Mouse (Mus musculus): ENCODE data around the gene Chrnb4.

The Chrnb4 gene

DNA sequence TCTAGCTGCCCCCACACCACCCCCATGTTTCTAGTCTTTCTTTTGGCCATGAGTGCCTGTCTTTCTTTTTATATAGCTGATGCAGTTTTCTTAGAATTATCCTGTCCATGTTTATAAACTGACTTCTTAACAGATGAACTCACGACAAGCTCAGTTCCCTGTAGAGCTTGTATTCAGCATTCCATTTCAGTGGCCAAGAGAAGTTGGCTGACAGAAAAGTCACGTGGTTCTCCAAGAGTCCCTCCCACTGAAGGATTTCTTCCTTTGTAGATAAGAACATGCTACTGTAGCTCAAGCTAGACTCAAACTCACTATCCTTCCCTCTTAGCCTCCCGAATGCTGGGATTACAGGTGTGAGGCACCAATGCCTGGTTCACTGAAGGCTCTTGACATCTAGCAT, 31.7 kb downstream of the Chrnb4 start:
- DNase-seq = no peak

DNA sequence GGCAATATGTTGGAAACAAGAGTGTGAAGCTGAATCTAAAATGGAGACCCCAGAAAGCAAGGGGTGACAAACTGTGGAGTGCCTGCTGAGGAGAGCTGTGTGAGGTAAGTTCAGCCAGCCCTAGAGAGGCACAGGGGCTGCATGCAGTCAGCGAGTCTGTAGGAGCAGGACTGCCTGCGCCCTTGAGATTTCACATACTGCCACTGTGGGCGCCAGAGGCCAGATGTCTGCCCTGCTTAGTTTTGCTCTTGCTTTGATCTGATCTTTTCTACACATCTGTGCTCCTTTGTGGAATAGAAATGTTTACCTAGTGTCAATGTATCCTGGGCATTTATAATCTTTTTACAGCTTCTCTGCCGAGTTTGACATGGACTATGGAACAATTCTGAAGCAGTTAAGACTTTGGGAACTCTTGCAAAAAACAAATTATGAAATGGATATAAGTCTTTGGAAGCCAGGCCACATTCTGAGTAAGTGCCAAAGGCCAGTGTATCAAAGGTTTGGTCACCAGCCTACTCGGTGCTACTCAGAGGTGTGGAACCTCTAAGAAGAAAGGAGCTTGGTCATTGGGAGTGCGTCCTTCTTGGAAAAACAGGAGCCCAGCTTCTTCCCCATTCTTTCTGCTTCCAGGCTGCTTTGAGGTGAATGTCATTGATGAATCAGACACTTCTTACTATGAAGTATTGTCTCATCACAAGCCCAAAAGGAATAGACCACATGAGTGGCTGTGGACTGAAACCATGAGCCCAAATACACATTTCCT, 37.8 kb downstream of the Chrnb4 start:
- no peak for DNase-seq

DNA sequence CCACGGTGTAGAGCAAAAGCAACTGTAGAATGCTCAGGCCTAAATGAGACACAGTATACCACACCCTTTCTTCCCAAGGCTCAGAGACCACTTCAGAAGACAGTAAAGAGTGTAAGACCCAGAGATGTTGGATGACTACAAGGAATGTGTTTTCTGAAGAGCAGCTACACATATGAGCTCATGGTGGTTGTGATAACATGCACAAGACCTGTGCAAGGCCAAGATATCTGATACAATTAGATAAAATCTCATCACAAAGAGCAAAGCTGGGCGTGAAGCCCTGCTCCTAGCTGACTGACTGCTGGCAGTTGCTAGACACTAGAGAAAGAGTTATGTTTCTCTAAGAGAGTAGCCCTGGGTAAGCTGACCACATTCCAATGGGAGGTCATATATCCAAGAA, 38.9 kb downstream of the Chrnb4 start:
- no peak for DNase-seq

DNA sequence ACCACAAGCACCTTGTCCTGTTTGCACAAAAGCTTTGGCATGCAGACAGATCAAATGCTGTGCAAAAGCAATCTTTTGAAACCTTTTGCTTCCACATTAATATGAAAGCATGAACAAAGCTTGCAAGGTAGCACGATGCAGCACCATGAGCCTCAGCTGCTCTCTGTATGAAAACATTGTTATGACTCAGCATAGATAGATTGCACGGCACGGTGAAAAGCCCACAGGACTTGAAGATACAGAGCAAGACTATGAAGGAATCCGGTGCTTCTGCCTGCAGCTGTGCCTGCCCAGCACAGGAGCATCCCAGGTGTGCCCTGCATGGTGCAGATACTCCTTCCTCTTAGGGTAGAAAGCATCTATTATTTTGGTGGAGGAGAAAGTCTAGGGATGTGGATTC, 45.0 kb downstream of the Chrnb4 start:
- DNase-seq = no peak

DNA sequence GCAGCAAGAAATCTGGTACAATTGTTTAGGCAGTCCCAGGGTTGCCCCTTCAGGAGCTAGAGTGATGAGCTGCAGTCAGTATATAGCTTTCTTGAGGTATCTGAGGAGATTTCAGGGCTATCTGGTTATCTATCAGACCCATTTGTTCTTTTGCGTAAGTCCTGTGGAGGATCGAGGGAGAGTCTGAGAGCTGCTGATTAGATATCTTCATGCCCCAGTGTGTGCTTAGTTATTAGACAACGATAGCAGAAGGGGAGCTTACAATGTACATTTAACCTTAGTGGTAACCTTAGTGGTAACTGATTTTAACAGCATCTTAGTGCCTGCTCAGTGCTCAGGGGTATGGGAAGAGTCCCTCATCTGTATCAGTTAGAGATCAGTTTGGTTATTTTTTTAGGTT, 52.9 kb downstream of the Chrnb4 start:
- DNase-seq = no peak

DNA sequence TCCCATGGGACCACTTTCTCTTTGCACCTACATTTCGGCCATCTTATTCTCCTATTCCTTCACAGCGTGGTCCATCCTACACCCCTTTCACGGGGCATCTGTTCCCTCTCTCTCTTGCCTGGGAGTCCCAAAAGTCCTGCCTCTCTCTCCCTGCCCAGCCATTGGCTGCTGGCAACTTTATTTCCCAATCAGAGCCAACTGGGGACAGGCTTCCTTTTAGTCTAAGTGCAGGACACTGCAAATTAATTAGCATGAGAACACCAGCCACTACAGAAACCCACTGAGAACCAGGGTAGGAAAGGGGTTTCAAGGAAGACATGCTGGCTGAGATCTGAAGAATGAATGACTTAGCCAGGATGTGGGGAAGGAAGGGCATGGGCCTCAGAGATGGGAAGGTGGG, 54.2 kb downstream of the Chrnb4 start:
- no peak for DNase-seq

DNA sequence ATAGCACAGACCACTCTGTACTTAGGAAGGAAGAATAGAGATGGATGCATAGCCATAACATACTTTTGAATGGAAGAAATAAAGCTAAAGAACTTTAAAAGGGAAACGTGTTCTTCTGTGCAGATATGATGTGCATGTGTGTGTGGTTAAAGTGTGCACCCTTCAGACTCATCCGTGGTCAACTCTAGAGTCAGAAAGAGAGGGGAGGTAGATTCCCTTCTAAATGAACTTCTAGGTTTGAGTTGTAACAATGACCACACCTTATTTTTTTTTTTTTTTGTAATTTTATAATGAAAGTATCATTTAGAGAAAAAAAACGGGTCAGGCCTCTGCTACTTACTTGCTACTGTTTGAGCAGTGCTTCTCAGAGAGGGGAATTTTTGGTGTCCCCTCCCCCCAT, 58.2 kb downstream of the Chrnb4 start:
- no peak for DNase-seq

DNA sequence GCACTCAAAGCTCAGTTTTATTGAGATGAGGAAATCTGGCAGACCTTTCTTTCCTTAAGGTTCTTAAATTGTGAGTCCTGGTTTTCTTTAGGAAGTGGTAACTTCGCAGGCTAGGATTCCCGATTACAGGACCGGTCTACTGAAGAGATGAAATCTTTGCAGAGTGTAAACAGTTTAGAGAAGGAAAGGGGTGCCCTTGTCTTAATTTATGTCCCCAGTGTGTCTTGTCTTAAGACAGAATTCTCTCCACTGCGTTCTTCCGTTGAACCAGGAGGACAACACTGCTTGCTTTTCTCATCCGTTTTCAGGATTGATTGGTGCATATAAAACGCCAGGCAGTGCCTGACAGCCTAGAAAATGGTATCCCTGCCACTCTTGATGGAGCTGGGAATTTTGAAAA, 66.2 kb downstream of the Chrnb4 start:
- DNase-seq = no peak

DNA sequence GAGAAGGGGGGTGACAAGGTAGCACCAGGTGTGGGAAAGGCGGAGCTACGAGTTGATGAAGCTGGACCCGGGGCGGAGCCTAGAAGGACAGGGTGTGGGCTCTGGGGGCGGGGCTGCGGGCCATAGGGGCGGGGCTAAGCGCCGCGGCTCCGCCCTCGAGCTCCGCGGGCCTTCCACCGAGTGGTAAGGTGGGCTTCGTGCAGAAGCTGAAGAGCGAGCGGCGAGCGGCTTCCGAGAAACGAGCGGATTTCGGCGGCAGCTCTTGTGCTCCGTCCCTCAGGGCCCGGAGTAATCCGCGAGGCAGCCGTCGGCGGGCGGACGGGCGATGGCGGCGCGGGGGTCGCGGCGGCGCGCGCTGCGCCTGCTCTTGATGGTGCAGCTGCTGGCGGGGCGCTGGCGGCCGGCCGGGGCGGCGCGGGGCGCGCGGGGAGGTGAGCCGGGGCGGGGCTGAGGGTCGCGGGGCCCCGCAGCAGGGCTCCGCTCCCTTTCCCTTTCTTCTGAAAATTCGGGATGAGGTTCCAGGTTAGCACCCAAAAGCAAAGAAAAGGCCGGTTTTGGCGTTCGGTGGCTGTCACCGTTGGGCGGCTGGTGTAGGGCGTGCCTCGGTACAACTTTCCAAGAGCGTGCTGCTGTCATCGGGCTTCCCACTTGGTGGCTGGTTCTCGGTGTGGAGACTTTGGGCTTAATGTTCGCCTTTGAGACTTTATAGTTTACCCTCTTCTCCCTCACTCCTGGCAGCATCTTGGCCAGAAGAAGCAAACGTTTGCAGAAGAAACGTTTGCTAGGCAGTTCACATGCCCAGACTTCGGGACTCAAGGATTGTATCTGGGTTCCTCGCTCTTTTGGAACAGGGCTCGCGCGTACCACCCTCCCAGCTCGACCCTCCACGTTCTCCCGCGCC, 67.0 kb downstream of the Chrnb4 start:
- DNase-seq = no peak

DNA sequence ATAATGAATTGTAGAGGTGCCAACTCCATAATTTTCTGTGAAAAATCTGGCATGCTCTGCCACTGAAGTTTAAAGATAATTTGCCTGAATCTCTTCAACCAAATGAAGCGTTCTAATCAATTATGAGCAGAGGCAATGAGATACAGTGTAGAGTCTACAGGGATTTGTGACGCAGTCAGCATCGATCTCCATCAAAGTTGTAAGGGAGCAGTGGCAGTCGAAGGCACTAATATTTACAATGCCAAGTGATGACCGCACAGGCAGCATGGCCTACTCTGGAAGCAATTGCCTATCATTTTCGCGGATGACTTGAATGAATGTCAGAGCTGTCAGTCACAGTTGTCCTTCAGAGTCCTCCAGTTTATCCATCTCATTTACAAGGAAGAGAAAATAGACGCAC, 67.9 kb downstream of the Chrnb4 start, which contains the start of gene Chrna5:
Chrna5 (plus strand) TSS at position 207 of the 400 bp plus-strand sequence.
- no peak for DNase-seq

Data from cerebellum, postnatal 36 days (tissue).